Mouse (Mus musculus) layer of hippocampus, adult 9-10 months (tissue): ENCODE data around the gene Pla2g4e.

ENCODE experiments used
- DNase-seq: peaks from one replicate; pipeline ENCODE4 v3.0.0; 2022; ENCODE audit warnings: low spot score

Gene Pla2g4e

GRCm38 (mm10) chr2:120154361-120154894, 90.7 kb downstream of the Pla2g4e start, which contains the start of gene Ehd4:
Gene Ehd4 (minus strand): TSS chr2:120154606.
- DNase-seq, result peak; percentile 92

GRCm38 (mm10) chr2:120153586-120154360, 91.4 kb downstream of the Pla2g4e start:
- no peak for DNase-seq

GRCm38 (mm10) chr2:120150571-120150970, 94.6 kb downstream of the Pla2g4e start:
- no peak for DNase-seq

- no peak for DNase-seq
Measured at GRCm38 (mm10) chr2:120149634-120150033, 95.5 kb downstream of the Pla2g4e start.

- no peak for DNase-seq
Measured at GRCm38 (mm10) chr2:120147999-120148398, 97.1 kb downstream of the Pla2g4e start.

GRCm38 (mm10) chr2:120147364-120147763, 97.8 kb downstream of the Pla2g4e start:
- DNase-seq, result no peak

- DNase-seq, result no peak
Measured at GRCm38 (mm10) chr2:120146543-120146942, 98.6 kb downstream of the Pla2g4e start.

- DNase-seq, result no peak
Measured at GRCm38 (mm10) chr2:120144390-120144789, 100.7 kb downstream of the Pla2g4e start.

GRCm38 (mm10) chr2:120142336-120142735, 102.8 kb downstream of the Pla2g4e start:
- DNase-seq, result no peak

- DNase-seq, result no peak
Measured at GRCm38 (mm10) chr2:120141671-120142070, 103.5 kb downstream of the Pla2g4e start.

- DNase-seq, result no peak
Measured at GRCm38 (mm10) chr2:120140326-120140725, 104.8 kb downstream of the Pla2g4e start.

- no peak for DNase-seq
Measured at GRCm38 (mm10) chr2:120139091-120139490, 106.0 kb downstream of the Pla2g4e start.

GRCm38 (mm10) chr2:120137281-120137680, 107.9 kb downstream of the Pla2g4e start:
- DNase-seq, result no peak

- DNase-seq, result no peak
Measured at GRCm38 (mm10) chr2:120134453-120135075, 110.6 kb downstream of the Pla2g4e start.

- DNase-seq, result no peak
Measured at GRCm38 (mm10) chr2:120131881-120132280, 113.3 kb downstream of the Pla2g4e start.

GRCm38 (mm10) chr2:120129252-120129908, 115.8 kb downstream of the Pla2g4e start:
- no peak for DNase-seq

GRCm38 (mm10) chr2:120128611-120129051, 116.5 kb downstream of the Pla2g4e start:
- no peak for DNase-seq

- DNase-seq, result no peak
Measured at GRCm38 (mm10) chr2:120128011-120128410, 117.1 kb downstream of the Pla2g4e start.

GRCm38 (mm10) chr2:120126901-120127300, 118.2 kb downstream of the Pla2g4e start:
- DNase-seq, result no peak

- no peak for DNase-seq
Measured at GRCm38 (mm10) chr2:120126408-120126807, 118.7 kb downstream of the Pla2g4e start.

GRCm38 (mm10) chr2:120125461-120125860, 119.7 kb downstream of the Pla2g4e start:
- DNase-seq, result no peak

GRCm38 (mm10) chr2:120124946-120125345, 120.2 kb downstream of the Pla2g4e start:
- no peak for DNase-seq

- no peak for DNase-seq
Measured at GRCm38 (mm10) chr2:120124096-120124495, 121.0 kb downstream of the Pla2g4e start.
